Mouse (Mus musculus) spleen, adult 2 months (tissue): ENCODE measurements around the gene Clasrp.

ENCODE experiments used
- CTCF ChIP-seq: fragments of 200-500 bp; IDR thresholded peaks from 2 replicates; pipeline ENCODE4 v1.5.1; 2011; ENCODE audit warnings: mild to moderate bottlenecking, inconsistent platforms; ENCODE audit not compliant: insufficient read depth, insufficient read length, insufficient replicate concordance; ENCODE audit errors: extremely low read depth
- POLR2A ChIP-seq: fragments of 200-500 bp; IDR thresholded peaks from 2 replicates; pipeline ENCODE4 v1.6.1; 2011; ENCODE audit warnings: low read depth, low read length, inconsistent platforms

DNA sequence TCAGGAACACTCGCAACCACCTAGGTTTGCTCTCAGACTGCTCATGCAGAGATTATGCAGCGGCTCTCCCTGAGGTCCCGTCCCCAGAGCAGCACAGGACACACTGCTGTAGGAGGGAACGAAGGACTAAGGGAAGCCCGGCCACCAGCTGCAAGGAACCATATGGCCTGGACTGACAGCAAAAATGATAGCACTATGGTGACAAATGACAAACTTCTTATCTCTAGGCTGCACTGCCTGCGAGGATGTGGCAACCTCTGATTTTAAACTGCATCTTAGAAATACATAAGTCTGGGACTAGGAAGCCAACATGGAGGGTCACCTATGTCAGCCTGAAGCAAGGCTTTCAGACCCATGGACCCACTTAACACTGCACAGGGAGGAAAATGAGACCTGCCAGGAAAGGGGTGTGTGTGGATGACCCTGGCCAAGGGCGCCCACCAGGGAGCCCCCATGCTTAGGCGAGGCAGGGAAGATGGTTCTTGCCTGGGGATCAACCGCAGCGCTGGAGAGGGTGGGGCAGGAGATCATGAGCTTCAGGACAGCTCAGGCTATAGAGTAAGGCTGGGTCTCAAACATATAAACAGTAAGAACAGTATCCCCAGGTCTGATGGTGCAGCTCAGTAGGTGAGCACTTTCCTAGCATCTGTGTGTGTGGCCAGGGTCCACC lies 11.1 kb downstream of the Clasrp start:
- TF ChIP-seq POLR2A (no peak), CTCF (no peak)
